Mouse (Mus musculus) heart, postnatal 10 days (tissue): ENCODE measurements around the gene Olig3. TPM values are rescaled to one million over a fixed set of nuclear protein-coding genes. Genes with fewer than 3 reads are reported as not detected.
A peak's percentile ranks its signal among the peaks of the same experiment; 100 is the strongest.

Experiments
- DNase-seq, 2 experiments: peaks; one replicate each; pipeline ENCODE4 v3.0.0; 2021
- intact Hi-C: fragments of 180-260 bp; cut with DNase I; formaldehyde crosslinking; loops from one replicate; pipeline ENCODE4 v1.15.1; 2025
- total RNA-seq, 2 experiments: library from RNA; stranded (reverse); gene quantifications; 2 replicates each; pipeline ENCODE4 v1.2.3; 2021

The Olig3 gene
- total RNA-seq = not detected

- intact Hi-C loops = no loop called here
- no peak for DNase-seq
These were observed at the start of gene Olig3 for GRCm38 (mm10) chr10:19356071-19356583. Gene Olig3 (plus strand): TSS chr10:19356533.

- intact Hi-C loops = no loop called here
- DNase-seq = no peak
These were observed 46.5 kb upstream of the Olig3 start for GRCm38 (mm10) chr10:19309681-19310395.

GRCm38 (mm10) chr10:19310471-19310870 is 45.9 kb upstream of the Olig3 start:
- intact Hi-C loops = no loop called here
- no peak for DNase-seq

GRCm38 (mm10) chr10:19317962-19318812 is 38.1 kb upstream of the Olig3 start:
- intact Hi-C loops = no loop called here
- DNase-seq = no peak

- intact Hi-C loops = no loop called here
- DNase-seq = peak in 1 of 2 experiments; percentile 1
These were observed 34.6 kb upstream of the Olig3 start for GRCm38 (mm10) chr10:19321781-19322180.

GRCm38 (mm10) chr10:19329191-19329777 is 27.0 kb upstream of the Olig3 start:
- DNase-seq = no peak
- intact Hi-C loops = no loop called here

GRCm38 (mm10) chr10:19333425-19333824 is 22.9 kb upstream of the Olig3 start:
- intact Hi-C loops = no loop called here
- DNase-seq = no peak

GRCm38 (mm10) chr10:19338695-19339630 is 17.4 kb upstream of the Olig3 start:
- intact Hi-C loops = no loop called here
- DNase-seq = no peak

- no peak for DNase-seq
- intact Hi-C loops = no loop called here
These were observed 12.3 kb upstream of the Olig3 start for GRCm38 (mm10) chr10:19344039-19344438.

- intact Hi-C loops = no loop called here
- DNase-seq = no peak
These were observed 7.0 kb upstream of the Olig3 start for GRCm38 (mm10) chr10:19349326-19349725.

GRCm38 (mm10) chr10:19352006-19352877 is 4.1 kb upstream of the Olig3 start:
- peak in 1 of 2 experiments; percentile 14 for DNase-seq
- intact Hi-C loops = no loop called here

GRCm38 (mm10) chr10:19352878-19353301 is 3.4 kb upstream of the Olig3 start:
- DNase-seq = no peak
- intact Hi-C loops = no loop called here

- intact Hi-C loops = no loop called here
- no peak for DNase-seq
These were observed 2.7 kb upstream of the Olig3 start for GRCm38 (mm10) chr10:19353631-19354030.

- intact Hi-C loops = no loop called here
- no peak for DNase-seq
These were observed 2.2 kb upstream of the Olig3 start for GRCm38 (mm10) chr10:19354146-19354545.

- DNase-seq = no peak
- intact Hi-C loops = no loop called here
These were observed 1.3 kb upstream of the Olig3 start for GRCm38 (mm10) chr10:19355076-19355475.

GRCm38 (mm10) chr10:19356720-19357641 is 648 bp downstream of the Olig3 start:
- intact Hi-C loops = no loop called here
- no peak for DNase-seq

GRCm38 (mm10) chr10:19357848-19358247 is 1.5 kb downstream of the Olig3 start:
- no peak for DNase-seq
- intact Hi-C loops = no loop called here
